Mouse (Mus musculus) olfactory bulb, adult 2 months (tissue): ENCODE data around the gene Lgi2. TPM values are rescaled to one million over a fixed set of nuclear protein-coding genes. Genes with fewer than 3 reads are reported as not detected.

Source experiments
- H3K27ac ChIP-seq: fragments of 200-500 bp; 2 replicates; pipeline ENCODE4 v1.5.1; 2012; ENCODE audit warnings: low read depth, low read length; ENCODE audit not compliant: insufficient read depth
- H3K4me1 ChIP-seq: fragments of 200-500 bp; 2 replicates; pipeline ENCODE4 v1.6.1; 2012; ENCODE audit warnings: low read length; ENCODE audit not compliant: control insufficient read depth, insufficient read depth
- H3K4me3 ChIP-seq: fragments of 200-500 bp; 2 replicates; pipeline ENCODE4 v1.5.1; 2012; ENCODE audit warnings: mild to moderate bottlenecking, low read depth, low read length, moderate library complexity; ENCODE audit not compliant: insufficient read depth
- CTCF ChIP-seq: fragments of 200-500 bp; IDR thresholded peaks from 2 replicates; pipeline ENCODE4 v1.5.1; 2012; ENCODE audit warnings: low read depth, mild to moderate bottlenecking, low read length, moderate library complexity; ENCODE audit not compliant: insufficient read depth
- POLR2A ChIP-seq: fragments of 200-500 bp; IDR thresholded peaks from 2 replicates; pipeline ENCODE4 v1.6.1; 2012; ENCODE audit warnings: mild to moderate bottlenecking, low read depth, low read length, moderate library complexity; ENCODE audit not compliant: insufficient read depth
- WGBS: fragments of 180-500 bp; shearing (Covaris S2); methylation state at CpG from one replicate; pipeline ENCODE4 v1.1.7; 2018; 5-methylcytosine and 5-hydroxymethylcytosine counted together
- polyA plus RNA-seq: library from polyadenylated mRNA; stranded (reverse); fragments of >200 nt; gene quantifications from 2 replicates; pipeline ENCODE4 v1.2.4, GENCODE M21; 2012; ENCODE audit warnings: low replicate concordance; ENCODE audit not compliant: missing spikeins, insufficient read depth, insufficient read length

Gene Lgi2
- polyA plus RNA-seq, 1 experiment: not detected

DNA sequence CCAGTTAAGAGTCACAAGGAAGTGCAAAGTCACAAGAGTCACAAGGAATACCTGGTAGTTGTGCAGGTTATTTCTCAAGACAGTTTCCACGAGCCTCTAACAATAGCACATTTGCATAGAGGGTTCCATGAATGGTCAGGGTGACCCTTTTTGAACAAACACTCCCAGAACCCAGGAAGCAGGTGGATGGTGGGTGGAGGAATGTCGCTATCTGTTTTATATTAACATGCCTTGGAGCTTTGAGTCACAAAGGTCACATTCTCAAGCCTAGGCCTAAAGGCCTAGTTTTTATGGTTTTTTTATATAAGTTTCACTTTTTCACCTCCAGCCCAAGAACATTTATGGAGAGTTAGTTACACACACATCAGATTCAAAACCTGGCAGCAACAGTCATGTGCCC lies 46.3 kb downstream of the Lgi2 start:
- 92% methylated on average over 2 of the region's 2 CpGs for WGBS
- H3K4me3 ChIP-seq: no peak overlapping the region
- TF ChIP-seq POLR2A (no peak), CTCF (no peak)

GRCm38 (mm10) chr5:52516072-52516476 lies 50.2 kb downstream of the Lgi2 start:
- Histone ChIP-seq H3K4me3 (peak overlapping the region; percentile 26), H3K27ac (peak overlapping the region; percentile 41; the same call in 1 of the 2 replicates), H3K4me1 (peaks cover 11% of the 10 kb centered on the region)
- 6% methylated on average over 21 of the region's 21 CpGs for WGBS
- no peak for TF ChIP-seq CTCF
- no peak for TF ChIP-seq POLR2A

More for the DNA sequence above, 46.3 kb downstream of the Lgi2 start:
- Histone ChIP-seq H3K4me1 (peaks cover 11% of the 10 kb centered on the region), H3K27ac (no peak overlapping the region)

- peak overlapping the region; percentile 53 for H3K27ac ChIP-seq
- H3K4me3 ChIP-seq: peak overlapping the region; percentile 21; the same call in 1 of the 2 replicates
- H3K4me1 ChIP-seq: peaks cover 11% of the 10 kb centered on the region
- TF ChIP-seq POLR2A (no peak), CTCF (peak; percentile 65)
- 7% methylated on average over 22 of the region's 22 CpGs for WGBS
These were observed 50.8 kb downstream of the Lgi2 start for GRCm38 (mm10) chr5:52515246-52516021.

- WGBS: 67% methylated on average over 3 of the region's 3 CpGs
- TF ChIP-seq POLR2A: no peak
- no peak for TF ChIP-seq CTCF
- Histone ChIP-seq H3K27ac (no peak overlapping the region), H3K4me1 (peaks cover 5% of the 10 kb centered on the region), H3K4me3 (no peak overlapping the region)
These were observed 55.2 kb downstream of the Lgi2 start for GRCm38 (mm10) chr5:52511089-52511488.

- H3K4me3 ChIP-seq: no peak overlapping the region
- TF ChIP-seq CTCF (no peak), POLR2A (no peak)
- H3K27ac ChIP-seq: no peak overlapping the region
- 92% methylated on average over 6 of the region's 6 CpGs for WGBS
- H3K4me1 ChIP-seq: peaks cover 7% of the 10 kb centered on the region
These were observed 56.8 kb downstream of the Lgi2 start for GRCm38 (mm10) chr5:52509416-52509815.

DNA sequence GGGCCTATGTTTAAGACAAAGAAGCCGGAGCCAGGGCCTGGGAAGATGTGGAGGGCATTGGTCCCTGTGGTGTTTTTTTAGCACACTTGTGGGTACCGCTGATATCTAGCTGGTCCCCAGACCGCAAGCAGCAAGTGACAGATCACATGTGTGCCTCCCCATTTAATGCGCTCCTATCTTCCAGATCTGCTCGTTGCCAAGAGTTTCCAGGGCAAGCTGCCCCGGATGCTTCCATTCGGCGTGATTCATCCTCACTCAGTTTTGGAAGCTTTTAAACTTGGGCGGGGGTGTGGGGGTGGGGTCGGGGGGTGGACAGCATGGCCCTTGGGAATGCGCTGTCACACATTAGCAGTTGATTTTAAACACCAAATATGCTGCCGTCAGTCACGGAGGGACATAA lies 61.6 kb downstream of the Lgi2 start:
- no peak for TF ChIP-seq CTCF
- no peak for TF ChIP-seq POLR2A
- WGBS: 46% methylated on average over 13 of the region's 13 CpGs
- no peak overlapping the region for H3K4me3 ChIP-seq
- peak overlapping the region; percentile 67; the same call in 1 of the 2 replicates for H3K27ac ChIP-seq
- peaks cover 11% of the 10 kb centered on the region for H3K4me1 ChIP-seq

DNA sequence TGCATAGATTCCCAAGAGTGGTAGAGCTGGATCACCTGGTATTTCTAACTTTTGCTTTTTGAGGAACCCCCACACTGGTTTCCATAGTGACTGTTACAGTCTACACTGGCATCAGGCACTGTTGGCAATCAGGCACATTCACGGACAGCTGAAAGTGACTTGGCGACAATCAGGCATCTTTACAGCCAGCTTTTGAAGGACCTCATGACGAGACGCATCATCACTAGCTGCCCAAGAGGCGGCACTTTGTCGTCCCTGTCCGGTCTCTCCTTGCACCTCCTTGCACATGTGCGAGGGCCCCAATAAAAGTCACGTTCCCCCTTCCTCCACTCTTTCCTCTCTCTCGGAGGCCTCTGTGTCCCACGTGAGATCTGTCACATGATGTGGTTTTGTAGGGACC lies 62.1 kb downstream of the Lgi2 start:
- Histone ChIP-seq H3K4me3 (no peak overlapping the region), H3K4me1 (peaks cover 11% of the 10 kb centered on the region), H3K27ac (peak overlapping the region; percentile 67; the same call in 1 of the 2 replicates)
- TF ChIP-seq POLR2A (no peak), CTCF (no peak)
- 87% methylated on average over 11 of the region's 11 CpGs for WGBS

- H3K27ac ChIP-seq: peak overlapping the region; percentile 76
- 24% methylated on average over 13 of the region's 14 CpGs for WGBS
These were observed 70.6 kb downstream of the Lgi2 start for GRCm38 (mm10) chr5:52495671-52496070.

GRCm38 (mm10) chr5:52491496-52491895 lies 74.8 kb downstream of the Lgi2 start:
- no peak overlapping the region for H3K27ac ChIP-seq
- no peak overlapping the region for H3K4me3 ChIP-seq
- no peak for TF ChIP-seq CTCF
- TF ChIP-seq POLR2A: no peak
- peaks cover 7% of the 10 kb centered on the region for H3K4me1 ChIP-seq
- WGBS: 87% methylated on average over 6 of the region's 6 CpGs

More at GRCm38 (mm10) chr5:52495671-52496070, 70.6 kb downstream of the Lgi2 start:
- TF ChIP-seq POLR2A (no peak), CTCF (no peak)
- Histone ChIP-seq H3K4me3 (no peak overlapping the region), H3K4me1 (peaks cover 2% of the 10 kb centered on the region; the same call in 1 of the 2 replicates)
